Mouse (Mus musculus): ENCODE measurements at regions not wholly inside any gene's neighbourhood (a gene's known extent, or its start where the extent isn't known, plus 50 kb on each side); places are given as distances from the start of the nearest gene placed in this dataset.

DNA sequence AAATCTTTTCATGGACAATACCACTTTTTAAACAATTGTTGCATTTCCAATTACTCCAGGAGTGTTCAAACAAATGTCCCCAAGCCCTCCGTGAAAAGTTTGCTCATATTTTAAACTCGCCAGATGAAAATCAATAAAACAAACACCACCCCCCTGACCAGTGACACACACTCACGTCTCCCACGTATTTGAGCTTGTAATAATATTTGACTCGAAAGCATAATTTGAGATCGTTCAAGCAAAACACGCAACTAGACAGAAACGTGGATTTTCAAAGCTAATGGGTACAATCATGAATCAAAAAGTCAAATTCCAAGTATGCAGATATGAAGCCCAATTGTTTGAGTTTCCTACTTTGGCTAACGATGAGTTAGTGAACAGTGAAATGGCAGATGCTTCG, 65.0 kb upstream of the Otx2 start:
- Histone ChIP-seq H3K4me2 (ENCODE audit: low read depth, low read length) (no peak overlapping the region), H3K9ac (ENCODE audit: low read length) (no peak overlapping the region), H3K27me3 (ENCODE audit: control insufficient read depth, insufficient read depth, low read length) (no peaks in the 10 kb centered on the region), H3K36me3 (ENCODE audit: control insufficient read depth, insufficient read depth) (no peaks in the 10 kb centered on the region), H3K9me3 (replicated peaks; ENCODE audit: control insufficient read depth, low read length) (no peaks in the 10 kb centered on the region), H3K4me1 (ENCODE audit: control insufficient read depth, insufficient read depth, low read length) (no peaks in the 10 kb centered on the region), H3K4me3 (ENCODE audit: low read length) (no peak overlapping the region), H3K27ac (ENCODE audit: low read length) (no peak overlapping the region)
- WGBS: 79% methylated on average over 10 of the region's 10 CpGs
- ATAC-seq (replicated peaks; ENCODE audit: extremely low read depth, insufficient read depth, low FRiP score): no peak

DNA sequence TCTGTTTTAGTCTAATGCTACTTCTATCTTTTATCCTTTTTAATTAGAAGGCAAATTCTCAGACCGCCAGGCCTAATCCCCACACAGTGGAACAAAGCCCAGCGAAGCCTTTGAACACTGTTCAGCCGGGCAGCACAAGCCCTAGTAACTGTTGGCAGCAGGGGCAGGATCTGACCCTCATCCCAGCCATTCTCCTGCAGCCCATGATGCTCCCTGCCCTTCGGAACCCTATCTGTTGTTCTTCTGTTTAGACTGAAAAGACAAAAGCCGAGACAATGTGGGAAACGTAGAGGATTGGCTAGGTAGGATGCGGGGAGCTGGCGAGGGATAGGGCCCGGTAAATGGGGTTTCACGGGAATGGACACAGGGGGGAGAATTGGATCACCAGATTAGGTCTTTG, 64.6 kb upstream of the Otx2 start:
- Histone ChIP-seq H3K4me2 (ENCODE audit: low read depth, low read length) (no peak overlapping the region), H3K9ac (ENCODE audit: low read length) (no peak overlapping the region), H3K27ac (ENCODE audit: low read length) (no peak overlapping the region), H3K9me3 (replicated peaks; ENCODE audit: control insufficient read depth, low read length) (no peaks in the 10 kb centered on the region), H3K36me3 (ENCODE audit: control insufficient read depth, insufficient read depth) (no peaks in the 10 kb centered on the region), H3K27me3 (ENCODE audit: control insufficient read depth, insufficient read depth, low read length) (no peaks in the 10 kb centered on the region), H3K4me1 (ENCODE audit: control insufficient read depth, insufficient read depth, low read length) (no peaks in the 10 kb centered on the region), H3K4me3 (ENCODE audit: low read length) (no peak overlapping the region)
- ATAC-seq (replicated peaks; ENCODE audit: extremely low read depth, insufficient read depth, low FRiP score): no peak
- 76% methylated on average over 10 of the region's 10 CpGs for WGBS

DNA sequence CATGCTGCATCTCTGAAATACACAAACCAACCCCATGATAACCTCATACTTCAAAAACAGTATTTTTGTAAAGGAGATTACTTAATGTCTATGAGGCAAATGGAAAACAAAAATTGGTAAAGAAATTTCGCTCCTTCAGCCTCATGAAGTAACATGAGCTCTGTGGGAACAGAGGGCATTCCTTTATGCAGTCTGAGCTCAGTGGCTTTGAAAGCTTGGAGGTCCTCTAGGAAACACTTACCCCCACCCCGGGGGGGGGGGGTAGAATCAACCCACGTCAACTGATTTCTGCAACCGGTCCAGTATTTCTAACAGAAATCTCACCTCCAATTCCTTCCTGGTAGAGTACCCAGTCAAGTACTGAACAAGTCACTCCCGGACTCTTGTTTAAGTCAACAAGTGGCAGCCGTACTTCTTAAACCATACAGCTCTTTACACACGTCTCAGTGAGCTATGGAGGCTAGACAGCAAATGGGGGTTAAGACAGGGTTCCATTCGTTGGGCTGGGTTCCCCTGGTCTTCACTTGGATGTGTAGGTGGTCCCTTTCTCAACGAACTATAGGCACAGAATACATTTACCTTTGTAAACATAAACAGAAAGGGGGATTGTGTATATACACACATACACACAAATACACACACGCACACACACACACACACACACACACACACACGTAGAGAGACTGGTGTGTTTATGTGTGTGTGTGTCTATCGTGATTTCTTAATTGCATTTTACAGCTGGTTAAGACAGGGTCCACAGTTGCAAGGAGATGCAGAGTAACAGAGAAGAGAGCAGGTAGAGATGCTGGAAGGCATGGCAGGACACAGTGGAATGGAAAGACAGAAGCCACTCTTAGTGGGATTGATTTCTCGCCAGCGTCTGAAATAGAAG, 63.6 kb upstream of the Otx2 start:
- Histone ChIP-seq H3K4me1 (ENCODE audit: control insufficient read depth, insufficient read depth, low read length) (no peaks in the 10 kb centered on the region), H3K9ac (ENCODE audit: low read length) (no peak overlapping the region), H3K4me2 (ENCODE audit: low read depth, low read length) (no peak overlapping the region), H3K27me3 (ENCODE audit: control insufficient read depth, insufficient read depth, low read length) (no peaks in the 10 kb centered on the region), H3K9me3 (replicated peaks; ENCODE audit: control insufficient read depth, low read length) (no peaks in the 10 kb centered on the region), H3K4me3 (ENCODE audit: low read length) (no peak overlapping the region), H3K27ac (ENCODE audit: low read length) (no peak overlapping the region), H3K36me3 (ENCODE audit: control insufficient read depth, insufficient read depth) (no peaks in the 10 kb centered on the region)
- WGBS: 64% methylated on average over 14 of the region's 14 CpGs
- ATAC-seq (replicated peaks; ENCODE audit: extremely low read depth, insufficient read depth, low FRiP score): no peak

DNA sequence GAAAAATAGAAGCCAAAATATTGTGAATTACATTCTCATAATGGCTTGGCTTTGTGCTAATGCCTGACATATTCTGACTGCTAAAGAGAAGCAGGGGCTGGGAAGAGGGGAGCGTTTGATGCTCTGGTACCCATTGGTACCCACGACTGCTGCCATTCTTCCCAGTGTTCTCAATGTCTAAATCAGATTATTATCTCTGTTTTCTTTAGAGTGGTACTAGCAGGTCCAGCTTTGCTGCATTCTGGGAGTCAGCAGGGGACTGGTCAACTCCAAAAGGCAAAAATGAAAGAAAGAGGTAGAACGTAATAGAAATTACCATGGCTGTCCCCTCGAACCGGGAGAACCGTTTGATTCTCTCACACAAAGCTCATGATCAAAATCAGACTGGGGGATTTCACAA, 62.6 kb upstream of the Otx2 start:
- no peak overlapping the region for H3K4me3 ChIP-seq (ENCODE audit: low read length)
- H3K9me3 ChIP-seq (replicated peaks; ENCODE audit: control insufficient read depth, low read length): no peaks in the 10 kb centered on the region
- no peak overlapping the region for H3K27ac ChIP-seq (ENCODE audit: low read length)
- ATAC-seq (replicated peaks; ENCODE audit: extremely low read depth, insufficient read depth, low FRiP score): no peak
- H3K36me3 ChIP-seq (ENCODE audit: control insufficient read depth, insufficient read depth): no peaks in the 10 kb centered on the region
- H3K4me2 ChIP-seq (ENCODE audit: low read depth, low read length): no peak overlapping the region
- no peak overlapping the region for H3K9ac ChIP-seq (ENCODE audit: low read length)
- H3K27me3 ChIP-seq (ENCODE audit: control insufficient read depth, insufficient read depth, low read length): no peaks in the 10 kb centered on the region
- 79% methylated on average over 6 of the region's 6 CpGs for WGBS
- H3K4me1 ChIP-seq (ENCODE audit: control insufficient read depth, insufficient read depth, low read length): no peaks in the 10 kb centered on the region

DNA sequence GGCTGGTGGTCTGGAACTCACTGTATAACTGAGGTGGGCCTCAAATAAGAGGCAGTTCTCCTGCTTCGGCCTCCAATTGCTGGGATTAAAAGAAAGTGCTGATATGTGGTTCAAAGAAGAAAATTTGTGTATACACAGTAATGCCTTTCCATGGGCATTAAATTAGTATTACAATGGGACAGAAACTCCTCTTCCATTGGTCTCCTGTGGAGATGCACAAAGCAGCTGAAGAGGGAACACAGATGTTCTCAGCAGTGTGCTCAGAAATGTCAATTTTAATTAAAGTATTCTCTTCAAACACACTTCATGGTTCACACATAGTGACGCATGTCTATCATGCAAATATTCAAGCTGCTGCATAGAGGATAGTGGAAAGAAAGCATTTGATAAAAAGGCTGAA, 56.4 kb upstream of the Otx2 start:
- Histone ChIP-seq H3K4me3 (ENCODE audit: low read length) (no peak overlapping the region), H3K4me1 (ENCODE audit: control insufficient read depth, insufficient read depth, low read length) (no peaks in the 10 kb centered on the region), H3K27me3 (ENCODE audit: control insufficient read depth, insufficient read depth, low read length) (no peaks in the 10 kb centered on the region), H3K9ac (ENCODE audit: low read length) (no peak overlapping the region), H3K36me3 (ENCODE audit: control insufficient read depth, insufficient read depth) (no peaks in the 10 kb centered on the region), H3K9me3 (replicated peaks; ENCODE audit: control insufficient read depth, low read length) (no peaks in the 10 kb centered on the region; the same call in 1 of the 2 replicates), H3K4me2 (ENCODE audit: low read depth, low read length) (no peak overlapping the region), H3K27ac (ENCODE audit: low read length) (no peak overlapping the region)
- WGBS: 93% methylated on average over 2 of the region's 2 CpGs
- no peak for ATAC-seq (replicated peaks; ENCODE audit: extremely low read depth, insufficient read depth, low FRiP score)

Data from heart, embryonic 16.5 days (tissue).